In genomic region chr10:12957271-12957670, GRCm38 (mm10) we compare ENCODE assay signal across 25 mouse cellular contexts. TPM values are rescaled to one million over a fixed set of nuclear protein-coding genes. Genes with fewer than 3 reads are reported as not detected.
DNase-seq lines count a peak whose midpoint lies in the region; ATAC-seq lines count a peak whose summit lies in the region.
"Had no signal": no experiment of that assay in that cellular context is flagged by ENCODE, and none has a peak within 500 bp of the region (broad histone marks: within the 10 kb centered on the region; RNA-seq: fewer than 3 reads in every experiment).

No protein-coding gene starts in this region.

- H3K9ac ChIP-seq in liver, embryonic 15.5 days: no peak overlapping the region
- no peak overlapping the region for H3K9ac ChIP-seq in liver, embryonic 12.5 days
- no peak overlapping the region for H3K9ac ChIP-seq in kidney, embryonic 16.5 days (replicated peaks; ENCODE audit: low read length)
- H3K9ac ChIP-seq in hindbrain, embryonic 11.5 days (ENCODE audit: low read depth, low read length): no peak overlapping the region
- H3K9ac ChIP-seq: forebrain, embryonic 13.5 days; hindbrain, embryonic 15.5 days; kidney, embryonic 15.5 days; midbrain, embryonic 13.5 days; neural tube, embryonic 15.5 days had no signal

- peak; percentile 50 for DNase-seq in 416B (ENCODE audit: low read depth)
- DNase-seq in hindbrain, embryonic 11.5 days (ENCODE audit: low spot score): no peak
- DNase-seq: adrenal gland, postnatal 14 days; cerebellum, adult 8-10 months; cerebellum, postnatal 25 days; gastrocnemius, postnatal 14 days; heart, adult 18-20 months; heart, postnatal 4 days; kidney, adult 18-20 months; kidney, postnatal 4 days; left cerebral cortex, postnatal 4 days; lung, adult 18-20 months; thymus, postnatal 4 days had no signal

- H3K9me3 ChIP-seq in liver, embryonic 15.5 days (replicated peaks): no peaks in the 10 kb centered on the region
- no peaks in the 10 kb centered on the region for H3K9me3 ChIP-seq in liver, embryonic 12.5 days (replicated peaks)
- H3K9me3 ChIP-seq in kidney, embryonic 16.5 days (ENCODE audit: low read length): peaks cover 3% of the 10 kb centered on the region; the same call in 1 of the 2 replicates
- no peaks in the 10 kb centered on the region for H3K9me3 ChIP-seq in hindbrain, embryonic 11.5 days (ENCODE audit: control insufficient read depth, low read length)
- H3K9me3 ChIP-seq: forebrain, embryonic 13.5 days; hindbrain, embryonic 15.5 days; kidney, embryonic 15.5 days; midbrain, embryonic 13.5 days; neural tube, embryonic 15.5 days had no signal

- H3K27me3 ChIP-seq in liver, embryonic 15.5 days: no peaks in the 10 kb centered on the region
- no peaks in the 10 kb centered on the region for H3K27me3 ChIP-seq in liver, embryonic 12.5 days (replicated peaks)
- no peaks in the 10 kb centered on the region for H3K27me3 ChIP-seq in kidney, embryonic 16.5 days (ENCODE audit: insufficient read depth, low read length)
- no peaks in the 10 kb centered on the region for H3K27me3 ChIP-seq in hindbrain, embryonic 11.5 days (ENCODE audit: control insufficient read depth, insufficient read depth, low read length)
- H3K27me3 ChIP-seq: hindbrain, embryonic 15.5 days; kidney, embryonic 15.5 days had no signal

- H3K4me1 ChIP-seq in liver, embryonic 15.5 days (replicated peaks): peaks cover 23% of the 10 kb centered on the region
- peaks cover 19% of the 10 kb centered on the region for H3K4me1 ChIP-seq in liver, embryonic 12.5 days
- H3K4me1 ChIP-seq in kidney, embryonic 16.5 days (ENCODE audit: insufficient read depth, low read length): no peaks in the 10 kb centered on the region
- H3K4me1 ChIP-seq in hindbrain, embryonic 11.5 days (replicated peaks; ENCODE audit: control insufficient read depth, insufficient read depth, low read length): no peaks in the 10 kb centered on the region
- H3K4me1 ChIP-seq: forebrain, embryonic 13.5 days; hindbrain, embryonic 15.5 days; kidney, embryonic 15.5 days; midbrain, embryonic 13.5 days; neural tube, embryonic 15.5 days had no signal

- H3K27ac ChIP-seq in liver, embryonic 15.5 days (replicated peaks): 0 out of 2 replicates have a peak overlapping the region, but pooled peaks have one; percentile 11
- no peak overlapping the region for H3K27ac ChIP-seq in liver, embryonic 12.5 days
- H3K27ac ChIP-seq in kidney, embryonic 16.5 days (ENCODE audit: low read length): no peak overlapping the region
- no peak overlapping the region for H3K27ac ChIP-seq in hindbrain, embryonic 11.5 days (ENCODE audit: low read depth, low read length)
- H3K27ac ChIP-seq: forebrain, embryonic 13.5 days; hindbrain, embryonic 15.5 days; kidney, embryonic 15.5 days; midbrain, embryonic 13.5 days; neural tube, embryonic 15.5 days had no signal

- H3K4me3 ChIP-seq in liver, embryonic 15.5 days (replicated peaks): no peak overlapping the region
- H3K4me3 ChIP-seq in liver, embryonic 12.5 days: no peak overlapping the region
- no peak overlapping the region for H3K4me3 ChIP-seq in kidney, embryonic 16.5 days (ENCODE audit: low read length)
- no peak overlapping the region for H3K4me3 ChIP-seq in hindbrain, embryonic 11.5 days (ENCODE audit: low read depth, low read length)
- H3K4me3 ChIP-seq: forebrain, embryonic 13.5 days; hindbrain, embryonic 15.5 days; kidney, embryonic 15.5 days; midbrain, embryonic 13.5 days; neural tube, embryonic 15.5 days had no signal

- H3K36me3 ChIP-seq in liver, embryonic 15.5 days (replicated peaks): peaks cover 3% of the 10 kb centered on the region
- H3K36me3 ChIP-seq in liver, embryonic 12.5 days: no peaks in the 10 kb centered on the region
- no peaks in the 10 kb centered on the region for H3K36me3 ChIP-seq in kidney, embryonic 16.5 days (ENCODE audit: insufficient read depth, low read length)
- no peaks in the 10 kb centered on the region for H3K36me3 ChIP-seq in hindbrain, embryonic 11.5 days (ENCODE audit: control insufficient read depth, insufficient read depth, low read length)
- H3K36me3 ChIP-seq: hindbrain, embryonic 15.5 days; kidney, embryonic 15.5 days; midbrain, embryonic 13.5 days; neural tube, embryonic 15.5 days had no signal

- 34% methylated on average over 4 of the region's 4 CpGs for WGBS in liver, embryonic 15.5 days (ENCODE audit: insufficient replicate concordance)
- WGBS in liver, embryonic 12.5 days (ENCODE audit: insufficient replicate concordance): 51% methylated on average over 4 of the region's 4 CpGs
- WGBS in kidney, embryonic 16.5 days: 79% methylated on average over 4 of the region's 4 CpGs
- WGBS in hindbrain, embryonic 11.5 days: 70% methylated on average over 4 of the region's 4 CpGs

- ATAC-seq in liver, embryonic 15.5 days (ENCODE audit: insufficient read depth): no peak
- ATAC-seq in liver, embryonic 12.5 days: no peak
- peak; percentile 86 for ATAC-seq in granulocyte monocyte progenitor cell, adult 5-6 weeks (replicated peaks; ENCODE audit: poor library complexity, severe bottlenecking)
- ATAC-seq in megakaryocyte progenitor cell, adult 5-6 weeks (replicated peaks; ENCODE audit: poor library complexity): peak; percentile 56
- ATAC-seq in kidney, embryonic 16.5 days (ENCODE audit: low FRiP score, low TSS enrichment): no peak
- no peak for ATAC-seq in hindbrain, embryonic 11.5 days (ENCODE audit: low FRiP score)
- ATAC-seq: forebrain, embryonic 13.5 days; lung, postnatal 0 days; midbrain, embryonic 13.5 days had no signal

- no peak overlapping the region for H3K4me2 ChIP-seq in liver, embryonic 15.5 days
- H3K4me2 ChIP-seq in liver, embryonic 12.5 days: no peak overlapping the region
- H3K4me2 ChIP-seq in kidney, embryonic 16.5 days (replicated peaks; ENCODE audit: low read depth, low read length): no peak overlapping the region
- H3K4me2 ChIP-seq in hindbrain, embryonic 11.5 days (replicated peaks; ENCODE audit: low read depth, low read length): no peak overlapping the region
- H3K4me2 ChIP-seq: forebrain, embryonic 13.5 days; heart, embryonic 11.5 days; hindbrain, embryonic 15.5 days; kidney, embryonic 15.5 days; midbrain, embryonic 13.5 days; neural tube, embryonic 15.5 days had no signal

RNA-seq across cellular contexts. Expression of gene Stx11, which starts 6.8 kb away (rescaled TPM):
- 9.7 and 10.6 TPM in 2 replicates for polyA plus RNA-seq in liver, embryonic 15.5 days (2015; fragmentation: Nextera tagmentation; extraction: Ambion mirVana)
- 15.1 and 16.6 TPM in 2 replicates for polyA plus RNA-seq in liver, embryonic 12.5 days (2016; fragmentation: Nextera tagmentation; extraction: Ambion mirVana)
- total RNA-seq in granulocyte monocyte progenitor cell, adult 5-6 weeks (2014; fragmentation: Nextera tagmentation): 7.4 and 9.1 TPM in 2 replicates
- total RNA-seq in granulocyte monocyte progenitor cell, adult 5-6 weeks (2017): 5.9 and 8.7 TPM in 2 replicates
- total RNA-seq in megakaryocyte progenitor cell, adult 5-6 weeks (2015): 5.1 and 7.6 TPM in 2 replicates
- total RNA-seq in megakaryocyte progenitor cell, adult 5-6 weeks (2017): 5.7 and 6.8 TPM in 2 replicates
- polyA plus RNA-seq in kidney, embryonic 16.5 days (2015; fragmentation: Nextera tagmentation; extraction: Ambion mirVana): 2.3 and 2.4 TPM in 2 replicates
- polyA plus RNA-seq in hindbrain, embryonic 11.5 days (2014; fragmentation: Nextera tagmentation; extraction: Ambion mirVana): 1.4 and 2.7 TPM in 2 replicates

RNA-seq across cellular contexts. Expression of gene Sf3b5, which starts 47.9 kb away (rescaled TPM):
- 16.5 and 17.2 TPM in 2 replicates for polyA plus RNA-seq in liver, embryonic 15.5 days (2015; fragmentation: Nextera tagmentation; extraction: Ambion mirVana)
- polyA plus RNA-seq in liver, embryonic 12.5 days (2016; fragmentation: Nextera tagmentation; extraction: Ambion mirVana): 30.7 and 32.9 TPM in 2 replicates
- 14.5 and 21.6 TPM in 2 replicates for total RNA-seq in granulocyte monocyte progenitor cell, adult 5-6 weeks (2014; fragmentation: Nextera tagmentation)
- 20.7 and 29.0 TPM in 2 replicates for total RNA-seq in granulocyte monocyte progenitor cell, adult 5-6 weeks (2017)
- total RNA-seq in megakaryocyte progenitor cell, adult 5-6 weeks (2015): 17.4 and 18.7 TPM in 2 replicates
- 23.3 and 23.4 TPM in 2 replicates for total RNA-seq in megakaryocyte progenitor cell, adult 5-6 weeks (2017)
- 35.1 and 38.0 TPM in 2 replicates for polyA plus RNA-seq in kidney, embryonic 16.5 days (2015; fragmentation: Nextera tagmentation; extraction: Ambion mirVana)
- 38.3 and 40.7 TPM in 2 replicates for polyA plus RNA-seq in hindbrain, embryonic 11.5 days (2014; fragmentation: Nextera tagmentation; extraction: Ambion mirVana)

Comparison
In these comparisons a context has a peak if more than half of its experiments do, and no peak if none do; other contexts are left out.
1. ATAC-seq: peak in granulocyte monocyte progenitor cell, adult 5-6 weeks (single experiment) and megakaryocyte progenitor cell, adult 5-6 weeks (single experiment); none in liver, embryonic 15.5 days (single experiment), liver, embryonic 12.5 days (single experiment), kidney, embryonic 16.5 days (single experiment) and hindbrain, embryonic 11.5 days (single experiment).